Mouse (Mus musculus) spleen, adult 2 months (tissue): Measurements from ENCODE around the gene N4bp2.

Source experiments
- CTCF ChIP-seq: fragments of 200-500 bp; IDR thresholded peaks from 2 replicates; pipeline ENCODE4 v1.5.1; 2011; ENCODE audit warnings: mild to moderate bottlenecking, inconsistent platforms; ENCODE audit not compliant: insufficient read depth, insufficient read length, insufficient replicate concordance; ENCODE audit errors: extremely low read depth
- POLR2A ChIP-seq: fragments of 200-500 bp; IDR thresholded peaks from 2 replicates; pipeline ENCODE4 v1.6.1; 2011; ENCODE audit warnings: low read depth, low read length, inconsistent platforms

DNA sequence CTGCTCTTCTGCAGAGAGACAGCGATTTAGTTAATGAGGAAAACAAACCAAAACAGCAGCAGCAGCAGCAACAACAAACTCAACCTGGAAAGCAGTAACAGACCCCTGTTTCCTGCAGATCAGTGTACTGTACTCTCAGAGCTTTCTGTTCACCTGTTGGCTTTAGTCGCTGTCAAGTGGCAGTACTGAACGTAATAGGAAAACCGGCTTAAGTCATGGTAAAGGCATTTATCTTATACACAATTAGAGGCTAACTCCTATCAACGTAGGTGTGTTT, 2.3 kb downstream of the N4bp2 start:
- no peak for TF ChIP-seq CTCF
- TF ChIP-seq POLR2A, result no peak
